Mouse (Mus musculus): Measurements from ENCODE around the gene Odf3. TPM values are rescaled to one million over a fixed set of nuclear protein-coding genes. Genes with fewer than 3 reads are reported as not detected.

Odf3 gene
- polyA plus RNA-seq (2014; fragmentation: Illumina TruSeq; extraction: RNeasy Lipid Tissue Mini Kit (QIAGEN cat#74804); ENCODE audit: low replicate concordance) = not detected

DNA sequence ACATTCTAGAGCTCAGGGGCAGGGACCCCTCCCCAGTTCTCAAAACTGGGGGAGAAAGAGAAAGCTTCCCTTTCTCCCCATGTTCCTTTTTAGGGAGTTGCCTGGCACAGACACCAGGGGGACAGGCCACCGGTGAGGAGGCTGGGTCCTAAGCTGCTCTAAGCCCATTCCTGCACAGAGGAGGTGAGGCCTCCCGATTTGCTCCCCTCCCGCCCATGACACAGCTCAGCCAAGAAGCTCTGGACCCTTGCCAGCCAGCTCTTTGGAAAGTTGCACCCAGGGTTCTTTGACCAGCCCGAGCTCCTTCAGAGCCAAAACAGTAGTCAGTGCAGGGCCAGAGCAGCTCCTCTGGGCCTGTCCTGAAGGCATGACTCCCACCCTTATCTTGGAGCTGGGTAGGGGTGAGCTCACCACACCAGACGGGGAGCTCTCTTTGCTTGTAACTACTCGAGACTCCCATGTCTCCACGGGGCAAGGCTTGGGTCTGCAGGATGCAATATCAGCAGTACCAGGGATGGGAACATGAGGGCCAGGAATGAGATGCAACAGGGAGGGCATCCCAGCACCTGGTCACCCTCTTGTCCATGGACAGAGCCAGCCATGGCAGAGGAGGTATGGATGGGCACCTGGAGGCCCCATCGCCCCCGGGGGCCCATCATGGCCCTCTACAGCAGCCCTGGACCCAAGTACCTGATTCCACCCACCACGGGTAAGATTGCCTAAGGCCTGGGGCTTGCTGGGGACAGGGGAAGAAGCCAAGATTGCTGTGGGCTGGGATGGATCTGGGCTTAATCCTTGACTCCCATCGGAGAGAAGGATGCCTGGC is at the start of gene Odf3:
Gene Odf3 (plus strand): TSS at position 51 of the 826 bp plus-strand sequence.

DNA sequence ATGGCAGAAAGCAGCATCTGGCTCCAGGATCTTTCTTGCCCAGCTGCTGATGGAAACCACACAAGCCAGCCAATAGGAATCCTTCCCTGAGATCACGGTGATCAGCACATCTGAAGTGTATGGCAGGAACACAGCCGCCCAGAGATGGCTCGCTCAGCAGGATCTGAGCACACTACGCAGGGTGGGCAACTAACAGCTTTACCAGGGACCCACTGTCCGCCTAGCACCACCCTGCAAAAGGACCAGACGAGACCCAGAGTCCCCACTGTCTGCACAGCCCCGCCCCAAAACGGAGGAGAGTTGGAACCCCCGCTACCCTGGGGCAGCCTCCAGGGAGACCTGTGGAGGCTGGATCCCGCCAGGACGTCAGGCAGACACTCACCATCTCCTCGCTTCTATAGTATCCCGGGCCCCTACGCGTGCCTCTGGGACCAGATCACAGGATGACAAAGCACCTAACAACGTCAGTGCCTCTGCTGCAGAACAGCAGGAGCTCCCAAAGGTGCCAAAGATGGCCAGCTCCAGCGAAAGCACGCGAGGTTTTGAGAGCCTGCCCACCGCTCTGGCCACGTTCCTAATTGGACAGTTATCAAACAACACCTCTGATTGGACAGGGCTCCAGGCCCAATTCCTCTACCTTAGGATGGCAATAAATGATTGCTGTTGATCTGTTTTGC is 25.8 kb upstream of the Odf3 start, which contains the start of gene Zfp941:
Gene Zfp941 (minus strand): TSS at position 526 of the 677 bp plus-strand sequence.

DNA sequence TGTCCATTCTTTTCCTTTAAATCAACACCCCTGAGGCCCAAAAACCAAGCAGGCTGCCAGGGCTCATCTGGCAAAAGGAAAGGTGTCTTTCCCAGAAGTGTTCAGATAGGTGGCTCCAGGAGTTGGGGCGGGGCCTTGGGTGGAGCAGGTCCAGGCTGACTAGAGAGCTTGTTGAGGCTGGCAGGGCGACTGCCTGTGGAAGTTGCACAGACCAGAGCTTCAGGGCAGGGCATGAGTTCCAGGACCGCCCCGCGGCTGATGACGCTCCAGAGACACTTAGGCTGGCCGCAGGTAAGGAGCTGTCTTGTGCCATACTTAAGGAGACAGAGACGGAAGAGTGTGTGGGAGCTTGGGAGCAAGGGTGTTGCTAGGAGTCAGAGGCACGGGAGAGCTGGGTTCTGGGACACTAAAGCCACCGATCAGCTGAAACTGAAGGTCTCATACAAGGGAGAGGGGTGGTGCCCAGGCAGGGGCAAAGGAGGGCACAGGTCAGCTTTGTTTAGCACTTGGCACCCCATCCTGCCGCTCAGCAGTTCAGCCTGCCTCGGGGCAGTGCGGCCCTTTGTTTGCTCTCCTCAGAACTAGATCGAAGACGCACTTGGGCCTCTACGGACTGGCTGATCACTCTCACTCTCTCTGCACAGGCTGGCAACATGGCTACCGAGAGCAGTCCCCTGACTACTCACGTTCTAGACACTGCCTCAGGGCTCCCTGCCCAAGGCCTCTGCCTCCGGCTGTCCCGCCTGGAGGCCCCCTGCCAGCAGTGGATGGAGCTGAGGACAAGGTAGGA is 12.4 kb upstream of the Odf3 start, which contains the start of gene Urah:
Gene Urah (plus strand): TSS at position 51 of the 790 bp plus-strand sequence.

DNA sequence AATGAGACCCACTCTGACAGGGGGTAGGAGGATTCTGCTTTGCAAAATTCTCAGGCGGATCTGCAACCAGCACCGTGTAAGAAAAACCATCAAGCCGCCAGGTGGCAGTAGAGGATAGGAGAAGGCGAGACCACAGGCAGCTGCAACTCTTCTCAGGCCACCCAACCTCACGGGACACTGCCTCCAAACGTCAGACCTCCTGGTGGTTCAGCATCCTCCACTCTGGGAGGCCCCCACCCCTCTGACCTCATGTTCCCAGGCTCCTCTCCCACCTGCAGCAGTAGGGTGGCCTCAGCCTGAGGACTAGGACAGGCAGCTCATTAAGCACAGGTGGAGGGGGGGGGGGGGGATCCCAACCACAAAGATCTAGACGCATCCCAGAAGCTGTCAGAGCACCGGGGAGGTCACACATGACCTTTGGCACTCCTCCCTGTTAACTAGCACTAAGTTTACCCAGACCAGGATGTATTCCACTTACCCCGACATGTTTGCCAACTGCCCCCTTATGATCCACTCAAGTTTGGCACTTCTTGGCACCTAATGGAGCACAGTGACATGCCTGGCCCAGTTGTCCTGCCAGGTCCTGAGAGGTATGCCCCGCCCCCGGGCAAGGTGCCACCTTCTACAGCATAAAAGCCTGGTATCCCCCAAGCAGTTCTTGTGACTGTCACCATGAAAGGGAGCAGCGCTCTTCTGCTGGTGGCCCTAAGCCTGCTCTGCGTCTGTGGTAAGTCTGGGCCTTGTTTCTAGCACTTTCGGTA is 2.5 kb upstream of the Odf3 start, which contains the start of gene Scgb1c1:
Gene Scgb1c1 (plus strand): TSS at position 643 of the 761 bp plus-strand sequence.

DNA sequence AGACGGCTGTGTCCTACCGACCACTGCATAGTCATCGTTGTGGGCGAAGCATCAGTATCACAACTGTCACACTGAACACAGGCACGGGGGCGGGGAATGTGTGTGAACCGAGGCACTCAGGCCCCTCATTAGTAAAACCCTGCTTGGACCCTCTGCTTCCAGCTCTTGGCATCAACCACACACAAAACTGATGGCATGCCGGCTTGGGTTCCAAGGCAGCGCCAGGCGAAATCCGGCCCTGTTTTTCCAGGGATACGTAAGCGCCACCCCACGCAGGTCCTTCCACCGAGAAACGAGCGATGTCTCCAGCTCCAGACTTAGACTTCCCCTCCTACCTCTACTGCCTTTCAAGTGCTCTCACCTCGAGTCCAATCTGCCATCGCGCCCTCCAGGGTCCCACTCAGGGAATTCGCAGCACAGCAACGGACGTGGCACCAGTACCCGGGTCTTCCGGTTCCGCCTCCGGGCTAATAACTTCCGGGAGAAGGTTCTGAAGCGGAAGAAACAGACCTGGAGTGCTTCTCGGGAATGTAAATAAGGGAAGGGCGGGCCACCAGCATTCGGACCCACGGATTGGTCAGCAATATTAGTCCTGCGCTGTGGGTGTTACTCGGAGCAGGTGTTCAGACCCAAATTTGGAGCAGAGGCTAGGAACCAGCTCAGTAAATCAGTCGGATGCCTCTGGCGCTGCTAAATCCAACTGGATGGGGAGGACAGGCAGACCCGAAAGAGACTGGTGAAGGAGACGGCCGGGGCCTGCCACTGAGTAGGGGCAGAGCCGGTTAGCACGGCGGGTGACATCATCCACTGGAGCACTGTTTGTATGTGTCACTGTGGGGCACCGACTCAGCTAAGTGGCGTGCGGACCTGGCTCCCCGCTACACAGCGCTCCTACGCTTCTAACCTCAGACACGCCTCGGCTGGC is 8.5 kb downstream of the Odf3 start, which contains the start of gene Gm45785:
Gene Gm45785 (minus strand): TSS at position 472 of the 925 bp plus-strand sequence.

DNA sequence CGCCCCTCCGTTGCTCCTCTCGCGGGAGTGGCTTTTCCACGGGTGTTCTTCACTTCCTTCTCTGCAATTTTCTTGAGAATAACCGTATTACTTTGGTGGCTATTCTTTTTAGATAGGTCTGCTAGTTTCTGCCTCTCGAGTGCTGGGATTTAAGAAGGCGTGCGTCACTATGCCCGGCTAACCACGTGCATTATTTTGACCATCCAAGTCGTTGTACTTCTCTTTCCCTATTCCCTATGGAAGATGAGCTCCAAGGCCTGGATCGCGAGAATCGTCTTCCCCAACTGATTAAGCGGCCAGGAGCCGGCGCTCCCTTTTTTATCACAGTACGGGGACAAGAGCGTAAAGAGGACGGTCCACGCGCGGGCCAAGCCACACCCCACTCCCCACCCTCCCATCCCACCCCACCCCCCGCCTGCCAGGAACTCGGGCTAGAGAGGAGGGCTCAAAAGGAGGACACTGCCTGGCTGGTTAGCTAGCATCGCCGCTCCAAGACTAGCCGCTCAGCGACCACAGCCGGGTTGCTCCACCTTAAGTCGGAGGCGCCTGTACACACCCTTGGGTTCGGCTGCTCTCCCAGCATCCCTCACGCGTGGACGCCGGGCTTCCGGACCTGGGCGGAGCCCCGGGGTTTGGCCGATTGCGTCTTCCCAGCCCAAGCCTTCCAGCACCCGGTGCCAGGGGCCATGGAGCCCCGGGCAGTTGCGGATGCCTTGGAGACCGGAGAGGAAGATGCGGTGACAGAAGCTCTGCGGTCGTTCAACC is 9.4 kb downstream of the Odf3 start, which contains the start of gene Ric8a:
Gene Ric8a (plus strand): TSS at position 173 of the 765 bp plus-strand sequence.

DNA sequence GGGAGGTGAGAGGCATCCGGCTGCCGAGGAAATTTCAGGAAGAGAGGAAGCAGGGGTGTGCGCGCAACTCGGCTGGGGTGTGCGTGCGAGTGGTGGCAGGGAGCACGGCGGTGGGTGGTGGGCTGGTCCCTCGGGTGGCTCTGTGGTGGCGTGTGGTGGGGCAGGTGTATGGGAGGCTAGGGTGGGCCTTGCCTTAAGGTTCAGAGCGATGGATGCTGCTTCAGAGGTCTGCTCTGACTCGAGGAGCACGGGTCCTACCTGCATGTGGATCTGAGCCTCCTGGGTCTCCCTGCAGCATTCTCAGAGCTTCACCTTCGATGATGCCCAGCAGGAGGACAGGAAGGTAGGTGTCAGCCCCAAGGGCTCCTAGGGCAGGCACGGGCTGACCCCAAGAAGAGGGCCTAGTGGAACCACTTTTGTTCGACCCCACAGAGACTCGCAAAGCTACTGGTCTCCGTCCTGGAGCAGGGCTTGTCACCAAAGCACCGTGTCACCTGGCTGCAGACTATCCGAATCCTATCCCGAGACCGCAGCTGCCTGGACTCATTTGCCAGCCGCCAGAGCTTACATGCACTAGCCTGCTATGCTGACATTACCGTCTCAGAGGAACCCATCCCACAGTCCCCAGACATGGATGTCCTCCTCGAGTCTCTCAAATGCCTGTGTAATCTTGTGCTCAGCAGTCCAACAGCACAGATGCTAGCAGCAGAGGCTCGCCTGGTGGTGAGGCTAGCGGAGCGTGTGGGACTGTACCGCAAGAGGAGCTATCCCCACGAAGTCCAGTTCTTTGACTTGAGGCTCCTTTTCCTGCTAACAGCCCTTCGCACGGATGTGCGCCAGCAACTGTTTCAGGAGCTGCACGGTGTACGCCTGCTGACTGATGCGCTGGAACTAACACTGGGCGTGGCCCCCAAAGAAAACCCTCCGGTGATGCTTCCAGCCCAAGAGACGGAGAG is 10.2 kb downstream of the Odf3 start, which contains the start of gene Bet1l:
Gene Bet1l (minus strand): TSS at position 28 of the 956 bp plus-strand sequence.

DNA sequence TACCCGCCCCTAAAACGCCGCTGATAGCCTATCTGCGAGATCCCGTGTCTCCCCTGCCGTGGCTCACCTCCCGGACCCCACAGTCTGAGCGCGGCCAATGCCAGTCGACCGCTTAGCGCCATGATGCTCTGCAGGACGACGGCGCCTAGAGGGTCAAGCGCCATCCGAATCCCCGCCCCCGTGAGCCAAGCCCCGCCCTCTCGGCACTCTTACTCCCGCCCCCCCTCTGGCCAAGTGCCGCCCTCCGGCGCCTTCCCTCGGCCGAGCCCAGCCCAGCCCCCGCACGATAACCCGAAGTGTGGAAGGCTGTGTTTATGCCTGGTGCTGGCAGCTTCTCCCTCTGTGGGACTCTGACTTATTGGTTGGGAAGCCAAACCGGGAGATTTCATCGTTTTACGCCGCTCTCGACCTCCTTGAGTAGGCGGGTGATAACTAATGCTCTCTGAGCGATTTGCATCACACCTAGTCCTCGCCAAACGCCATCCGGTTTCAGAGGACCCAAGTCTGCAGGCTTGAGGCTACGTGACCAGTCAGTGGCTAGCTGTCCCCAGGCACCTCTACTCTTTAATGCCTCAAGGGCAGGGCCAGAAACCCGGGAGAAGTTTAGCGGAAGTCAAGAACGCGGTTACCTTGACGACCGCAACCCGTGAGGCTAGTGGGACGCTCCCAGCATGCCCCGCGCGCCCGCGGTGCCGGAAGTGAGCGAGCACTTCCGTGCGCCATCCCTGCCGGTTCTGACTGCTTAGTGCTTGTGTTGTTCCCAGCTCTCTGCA is 34.3 kb downstream of the Odf3 start, which contains the start of the genes Psmd13 and Sirt3:
Gene Psmd13 (plus strand): TSS at position 273 of the 773 bp plus-strand sequence.
Gene Sirt3 (minus strand): TSS at position 614 of the 773 bp plus-strand sequence.

DNA sequence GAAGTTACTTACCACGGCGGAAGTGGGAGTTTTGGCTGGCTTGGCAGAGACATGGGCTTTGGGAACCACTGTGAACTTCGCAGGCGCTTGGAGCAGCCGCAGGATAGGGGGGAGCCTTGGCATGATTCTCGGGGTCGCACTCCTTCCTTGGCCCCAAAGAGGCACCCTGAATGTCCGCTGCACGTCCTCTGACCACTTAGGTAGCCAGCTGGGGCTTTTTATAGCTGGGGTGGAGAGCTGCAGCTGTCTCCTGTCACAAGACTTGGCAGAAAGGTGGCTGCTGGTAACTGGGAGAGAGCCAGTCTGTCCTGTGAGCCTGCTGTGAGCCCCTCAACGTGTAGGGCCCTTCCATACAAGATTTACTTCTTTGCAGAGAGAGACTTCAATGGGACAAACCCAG is 52.6 kb downstream of the Odf3 start, which contains the start of gene Cox8b:
Gene Cox8b (minus strand): TSS at position 227 of the 400 bp plus-strand sequence.

Other genes starting within 250 kb of the Odf3 start
- gene Olfr46, start 246.5 kb upstream of the Odf3 start, polyA plus RNA-seq (2014; fragmentation: Illumina TruSeq; extraction: RNeasy Lipid Tissue Mini Kit (QIAGEN cat#74804); ENCODE audit: low replicate concordance) = not detected
- gene Olfr61, start 218.8 kb upstream of the Odf3 start, polyA plus RNA-seq (2014; fragmentation: Illumina TruSeq; extraction: RNeasy Lipid Tissue Mini Kit (QIAGEN cat#74804); ENCODE audit: low replicate concordance) = not detected
- gene Olfr53, start 201.4 kb upstream of the Odf3 start, polyA plus RNA-seq (2014; fragmentation: Illumina TruSeq; extraction: RNeasy Lipid Tissue Mini Kit (QIAGEN cat#74804); ENCODE audit: low replicate concordance) = not detected
- not detected for gene Olfr539, start 187.9 kb upstream of the Odf3 start, polyA plus RNA-seq (2014; fragmentation: Illumina TruSeq; extraction: RNeasy Lipid Tissue Mini Kit (QIAGEN cat#74804); ENCODE audit: low replicate concordance)
- not detected for gene Olfr45, start 165.9 kb upstream of the Odf3 start, polyA plus RNA-seq (2014; fragmentation: Illumina TruSeq; extraction: RNeasy Lipid Tissue Mini Kit (QIAGEN cat#74804); ENCODE audit: low replicate concordance)
- gene Olfr541, start 150.5 kb upstream of the Odf3 start, polyA plus RNA-seq (2014; fragmentation: Illumina TruSeq; extraction: RNeasy Lipid Tissue Mini Kit (QIAGEN cat#74804); ENCODE audit: low replicate concordance) = not detected
- 17.1 TPM for gene Cyp2e1, start 84.1 kb upstream of the Odf3 start, polyA plus RNA-seq (2014; fragmentation: Illumina TruSeq; extraction: RNeasy Lipid Tissue Mini Kit (QIAGEN cat#74804); ENCODE audit: low replicate concordance)
- gene Syce1, start 60.0 kb upstream of the Odf3 start, polyA plus RNA-seq (2014; fragmentation: Illumina TruSeq; extraction: RNeasy Lipid Tissue Mini Kit (QIAGEN cat#74804); ENCODE audit: low replicate concordance) = not detected
- 0.48 TPM for gene Zfp941, start 25.6 kb upstream of the Odf3 start, polyA plus RNA-seq (2014; fragmentation: Illumina TruSeq; extraction: RNeasy Lipid Tissue Mini Kit (QIAGEN cat#74804); ENCODE audit: low replicate concordance)
- gene Urah, start 12.8 kb upstream of the Odf3 start, polyA plus RNA-seq (2014; fragmentation: Illumina TruSeq; extraction: RNeasy Lipid Tissue Mini Kit (QIAGEN cat#74804); ENCODE audit: low replicate concordance) = 11.9 TPM
- not detected for gene Scgb1c1, start 2.3 kb upstream of the Odf3 start, polyA plus RNA-seq (2014; fragmentation: Illumina TruSeq; extraction: RNeasy Lipid Tissue Mini Kit (QIAGEN cat#74804); ENCODE audit: low replicate concordance)
- gene Gm45785, start 8.5 kb downstream of the Odf3 start, polyA plus RNA-seq (2014; fragmentation: Illumina TruSeq; extraction: RNeasy Lipid Tissue Mini Kit (QIAGEN cat#74804); ENCODE audit: low replicate concordance) = not detected
- gene Ric8a, start 9.2 kb downstream of the Odf3 start, polyA plus RNA-seq (2014; fragmentation: Illumina TruSeq; extraction: RNeasy Lipid Tissue Mini Kit (QIAGEN cat#74804); ENCODE audit: low replicate concordance) = 3.7 TPM
- 0.78 TPM for gene Bet1l, start 9.8 kb downstream of the Odf3 start, polyA plus RNA-seq (2014; fragmentation: Illumina TruSeq; extraction: RNeasy Lipid Tissue Mini Kit (QIAGEN cat#74804); ENCODE audit: low replicate concordance)
- 132 TPM for gene Psmd13, start 34.2 kb downstream of the Odf3 start, polyA plus RNA-seq (2014; fragmentation: Illumina TruSeq; extraction: RNeasy Lipid Tissue Mini Kit (QIAGEN cat#74804); ENCODE audit: low replicate concordance)
- gene Sirt3, start 34.5 kb downstream of the Odf3 start, polyA plus RNA-seq (2014; fragmentation: Illumina TruSeq; extraction: RNeasy Lipid Tissue Mini Kit (QIAGEN cat#74804); ENCODE audit: low replicate concordance) = 3.8 TPM
- not detected for gene Cox8b, start 52.6 kb downstream of the Odf3 start, polyA plus RNA-seq (2014; fragmentation: Illumina TruSeq; extraction: RNeasy Lipid Tissue Mini Kit (QIAGEN cat#74804); ENCODE audit: low replicate concordance)
- gene Nlrp6, start 73.1 kb downstream of the Odf3 start, polyA plus RNA-seq (2014; fragmentation: Illumina TruSeq; extraction: RNeasy Lipid Tissue Mini Kit (QIAGEN cat#74804); ENCODE audit: low replicate concordance) = 23.8 TPM
- gene Pgghg, start 93.6 kb downstream of the Odf3 start, polyA plus RNA-seq (2014; fragmentation: Illumina TruSeq; extraction: RNeasy Lipid Tissue Mini Kit (QIAGEN cat#74804); ENCODE audit: low replicate concordance) = 0.30 TPM
- not detected for gene Ifitm5, start 102.5 kb downstream of the Odf3 start, polyA plus RNA-seq (2014; fragmentation: Illumina TruSeq; extraction: RNeasy Lipid Tissue Mini Kit (QIAGEN cat#74804); ENCODE audit: low replicate concordance)
- gene Gm45717, start 108.1 kb downstream of the Odf3 start, polyA plus RNA-seq (2014; fragmentation: Illumina TruSeq; extraction: RNeasy Lipid Tissue Mini Kit (QIAGEN cat#74804); ENCODE audit: low replicate concordance) = not detected
- 37.5 TPM for gene Ifitm2, start 108.2 kb downstream of the Odf3 start, polyA plus RNA-seq (2014; fragmentation: Illumina TruSeq; extraction: RNeasy Lipid Tissue Mini Kit (QIAGEN cat#74804); ENCODE audit: low replicate concordance)
- 3.0 TPM for gene Ifitm1, start 119.4 kb downstream of the Odf3 start, polyA plus RNA-seq (2014; fragmentation: Illumina TruSeq; extraction: RNeasy Lipid Tissue Mini Kit (QIAGEN cat#74804); ENCODE audit: low replicate concordance)
- gene Ifitm3, start 163.0 kb downstream of the Odf3 start, polyA plus RNA-seq (2014; fragmentation: Illumina TruSeq; extraction: RNeasy Lipid Tissue Mini Kit (QIAGEN cat#74804); ENCODE audit: low replicate concordance) = 4.3 TPM
- 5.2 TPM for gene Ifitm6, start 170.1 kb downstream of the Odf3 start, polyA plus RNA-seq (2014; fragmentation: Illumina TruSeq; extraction: RNeasy Lipid Tissue Mini Kit (QIAGEN cat#74804); ENCODE audit: low replicate concordance)
- not detected for gene Gm17387, start 181.3 kb downstream of the Odf3 start, polyA plus RNA-seq (2014; fragmentation: Illumina TruSeq; extraction: RNeasy Lipid Tissue Mini Kit (QIAGEN cat#74804); ENCODE audit: low replicate concordance)
- gene B4galnt4, start 213.3 kb downstream of the Odf3 start, polyA plus RNA-seq (2014; fragmentation: Illumina TruSeq; extraction: RNeasy Lipid Tissue Mini Kit (QIAGEN cat#74804); ENCODE audit: low replicate concordance) = 0.45 TPM
- gene Pkp3, start 230.4 kb downstream of the Odf3 start, polyA plus RNA-seq (2014; fragmentation: Illumina TruSeq; extraction: RNeasy Lipid Tissue Mini Kit (QIAGEN cat#74804); ENCODE audit: low replicate concordance) = 0.74 TPM